Mouse (Mus musculus) olfactory bulb, adult 2 months (tissue): ENCODE results near the gene Synpo2.

ENCODE experiments used
- CTCF ChIP-seq: fragments of 200-500 bp; IDR thresholded peaks from 2 replicates; pipeline ENCODE4 v1.5.1; 2012; ENCODE audit warnings: low read depth, mild to moderate bottlenecking, low read length, moderate library complexity; ENCODE audit not compliant: insufficient read depth
- POLR2A ChIP-seq: fragments of 200-500 bp; IDR thresholded peaks from 2 replicates; pipeline ENCODE4 v1.6.1; 2012; ENCODE audit warnings: mild to moderate bottlenecking, low read depth, low read length, moderate library complexity; ENCODE audit not compliant: insufficient read depth

DNA sequence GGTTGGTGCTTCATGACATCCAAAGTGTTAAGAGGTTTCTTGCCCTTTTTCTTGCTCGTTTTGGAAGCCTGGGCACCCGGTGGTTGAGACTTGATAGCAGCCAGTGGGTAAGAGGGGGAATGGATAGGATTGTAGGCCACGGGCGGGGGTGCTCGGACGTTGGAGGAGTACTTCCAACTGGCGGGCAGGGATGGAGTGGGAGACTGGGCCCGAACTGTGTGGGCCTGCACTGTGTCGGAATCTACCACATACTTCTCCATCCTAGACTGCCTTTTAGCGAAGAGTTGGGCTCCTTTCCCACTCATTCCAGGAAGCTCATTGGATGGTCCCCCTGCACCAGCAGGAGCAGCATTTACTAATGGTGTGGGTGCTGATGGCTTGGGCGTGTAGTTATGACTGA is 123.2 kb downstream of the Synpo2 start:
- TF ChIP-seq CTCF (no peak), POLR2A (no peak)
